Mouse (Mus musculus) adrenal gland, adult (tissue): ENCODE data around the gene Gm26602.
A peak's percentile ranks its signal among the peaks of the same experiment; 100 is the strongest.

Source experiments
- DNase-seq, 2 experiments: peaks; one replicate each; pipeline ENCODE4 v3.0.0; 2022 to 2023; ENCODE audit warnings: low spot score in 1 of 2; ENCODE audit not compliant: inconsistent age in 2 of 2

The Gm26602 gene

DNA sequence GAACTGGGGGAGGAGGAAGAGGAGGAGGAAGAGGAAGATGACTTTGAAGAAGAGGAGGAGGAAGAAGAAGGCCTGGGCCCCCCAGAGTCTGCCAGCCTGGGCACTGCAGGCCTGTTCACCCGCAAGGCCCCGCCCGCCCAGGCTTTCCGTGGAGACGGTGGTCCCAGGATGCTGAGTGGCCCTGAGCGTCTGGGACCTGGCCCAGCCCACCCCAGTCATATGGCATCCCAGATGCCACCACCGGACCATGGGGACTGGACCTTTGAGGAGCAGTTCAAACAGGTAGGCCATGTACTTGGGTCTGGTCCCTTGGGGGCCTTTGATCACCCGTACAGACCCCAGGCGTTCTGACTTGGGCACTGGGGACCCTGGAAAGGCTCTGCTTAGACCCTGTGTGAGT lies 21.1 kb downstream of the Gm26602 start:
- no peak for DNase-seq

DNA sequence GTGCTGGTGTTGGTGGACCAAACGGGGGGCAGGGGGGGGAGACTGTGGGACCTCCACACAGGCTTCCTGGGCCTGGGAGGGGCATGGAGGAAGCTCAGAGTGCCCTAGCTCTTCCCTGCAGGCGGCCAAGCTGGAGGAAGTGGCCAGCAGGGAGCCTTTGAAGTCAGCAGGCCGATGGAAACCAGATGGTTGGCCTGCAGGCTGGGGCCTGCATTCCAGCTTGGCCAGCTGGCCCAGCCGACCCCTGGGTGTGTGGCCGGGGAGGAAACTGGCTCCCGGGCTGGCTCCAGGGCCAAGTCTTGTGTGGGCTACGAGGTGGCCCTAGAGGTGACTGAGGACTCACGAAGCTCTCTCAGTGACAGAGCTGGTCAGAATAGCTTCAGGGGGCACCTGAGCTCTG lies 22.1 kb downstream of the Gm26602 start:
- DNase-seq = peak in 1 of 2 experiments; percentile 59

- no peak for DNase-seq
Measured at GRCm38 (mm10) chr10:79933145-79933679, 22.6 kb downstream of the Gm26602 start.

- DNase-seq = no peak
Measured at GRCm38 (mm10) chr10:79933861-79934260, 23.2 kb downstream of the Gm26602 start.

DNA sequence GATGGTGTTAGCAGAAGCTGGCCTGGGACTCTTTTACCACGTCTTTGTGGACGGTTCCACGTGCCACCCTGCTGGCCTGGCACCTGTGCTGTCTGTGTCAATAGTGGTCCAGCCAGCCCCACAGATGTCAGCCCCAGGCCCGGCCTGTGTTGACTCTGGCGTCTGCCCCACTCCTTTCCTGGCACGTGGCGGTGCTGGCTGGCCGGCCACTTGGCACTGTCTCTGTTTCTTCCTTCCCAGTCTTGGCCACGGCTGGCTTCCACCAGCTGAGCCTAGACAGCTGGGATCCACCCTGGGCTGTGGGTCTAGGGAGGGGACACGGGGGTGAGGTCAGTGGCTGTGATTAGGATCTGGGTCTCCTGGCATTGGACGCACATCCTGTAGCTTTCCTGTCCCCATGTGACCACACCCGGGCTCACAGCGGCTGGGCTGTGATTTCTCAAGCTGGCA lies 23.6 kb downstream of the Gm26602 start:
- DNase-seq = peak; percentile 77 to 89

- no peak for DNase-seq
Measured at GRCm38 (mm10) chr10:79934794-79935569, 24.3 kb downstream of the Gm26602 start.

- peak in 1 of 2 experiments; percentile 66 for DNase-seq
Measured at GRCm38 (mm10) chr10:79936284-79936910, 25.7 kb downstream of the Gm26602 start.

DNA sequence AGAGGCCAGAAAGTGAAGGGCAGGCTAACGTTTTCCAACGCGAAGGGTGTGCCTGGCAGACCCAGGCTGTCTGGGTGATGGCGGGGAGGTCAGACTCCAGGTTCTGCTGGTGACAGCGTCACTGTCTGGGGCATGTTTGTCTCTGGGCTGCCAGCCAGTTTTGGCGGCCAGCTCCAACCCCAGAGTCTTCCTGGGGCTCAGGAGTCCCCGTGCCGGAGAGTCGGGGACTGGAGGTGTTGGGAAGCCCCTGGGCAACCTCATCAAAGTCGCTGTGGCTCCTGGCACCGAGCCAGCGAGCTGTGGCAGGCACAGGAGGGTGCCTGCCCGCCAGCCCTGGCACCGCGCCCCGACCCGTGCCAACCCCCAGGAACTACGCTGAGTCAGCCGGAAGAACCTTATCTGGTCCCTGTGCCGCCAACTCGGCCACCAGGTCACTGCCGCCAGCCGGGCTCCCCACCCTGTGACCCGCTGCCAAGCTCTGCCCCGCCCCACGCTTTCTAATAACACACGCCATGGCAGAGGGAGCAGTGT lies 26.3 kb downstream of the Gm26602 start:
- peak; percentile 91 to 97 for DNase-seq

DNA sequence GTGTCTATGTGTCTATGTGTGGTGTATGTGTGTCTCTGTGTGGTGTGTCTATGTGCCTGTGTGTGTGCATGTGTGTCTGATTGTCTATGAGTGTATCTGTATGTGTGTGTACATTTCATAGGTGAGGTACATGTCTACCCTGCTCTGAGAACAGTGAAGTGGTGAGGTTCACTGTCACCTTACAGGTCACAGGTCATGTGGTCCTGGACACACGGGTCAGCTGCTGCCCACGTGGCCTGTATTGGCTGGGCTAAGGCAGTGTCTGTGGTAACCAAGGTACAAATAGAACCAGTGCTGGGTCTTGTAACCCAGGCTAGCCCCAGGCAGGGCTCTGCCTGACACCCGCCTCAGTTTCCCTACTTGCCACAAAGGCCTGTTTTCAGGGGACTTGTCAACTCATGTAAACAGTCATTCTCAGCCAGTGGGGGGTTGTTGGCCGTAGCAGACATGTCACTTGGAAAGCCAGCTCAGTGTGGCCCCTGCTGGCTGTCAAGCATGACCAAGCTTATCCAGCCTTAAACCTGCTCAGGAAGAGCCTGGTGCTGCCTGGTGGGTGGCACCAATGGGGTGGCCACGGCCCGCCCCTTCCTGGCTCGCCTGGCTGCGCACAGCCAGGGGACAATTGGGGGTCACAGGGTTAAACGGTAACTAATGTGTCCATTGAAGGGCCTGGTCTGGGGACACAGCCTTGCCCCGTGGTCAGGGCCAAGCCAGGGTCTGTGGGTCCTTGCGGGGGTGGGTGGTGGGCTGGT lies 27.3 kb downstream of the Gm26602 start:
- peak in 1 of 2 experiments; percentile 36 for DNase-seq

- peak in 1 of 2 experiments; percentile 40 for DNase-seq
Measured at GRCm38 (mm10) chr10:79940749-79941148, 30.1 kb downstream of the Gm26602 start.

GRCm38 (mm10) chr10:79942988-79943387 lies 32.3 kb downstream of the Gm26602 start:
- no peak for DNase-seq

- DNase-seq = no peak
Measured at GRCm38 (mm10) chr10:79943471-79943901, 32.8 kb downstream of the Gm26602 start.

DNA sequence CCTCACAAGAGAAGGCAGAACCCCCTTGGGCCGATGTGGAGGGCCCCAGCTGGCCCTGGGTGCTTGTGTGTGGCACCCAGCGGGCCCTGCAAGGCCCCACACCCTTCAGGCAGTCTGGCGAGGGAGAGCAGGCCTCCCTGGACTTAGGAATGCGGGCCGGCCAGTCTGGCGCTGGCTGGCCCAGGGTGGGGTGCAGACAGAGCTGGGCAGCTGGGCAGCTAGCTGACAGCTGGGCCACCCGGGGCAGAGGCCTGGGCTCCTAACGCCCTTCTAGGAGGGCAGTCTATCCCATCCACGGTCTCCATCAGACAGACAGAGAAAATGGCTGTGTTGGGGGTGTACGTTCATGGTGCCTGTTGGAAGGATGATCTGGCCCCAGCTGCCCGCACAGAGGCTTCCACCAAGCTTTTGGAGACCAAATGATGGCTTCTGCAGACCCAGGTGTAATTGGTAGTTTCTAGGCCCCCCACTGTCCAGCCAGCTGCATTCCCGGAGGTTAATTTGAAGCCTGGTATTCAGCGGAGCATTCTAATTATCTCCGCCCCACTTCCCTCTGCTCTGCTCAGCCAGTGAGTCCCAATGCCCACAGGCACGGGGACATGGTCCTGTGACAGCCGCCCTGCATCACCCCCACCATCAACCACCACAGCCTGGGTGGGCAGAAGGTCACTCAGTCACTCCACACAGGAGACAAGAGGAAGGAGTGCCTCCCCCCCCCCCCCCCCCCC lies 35.0 kb downstream of the Gm26602 start:
- DNase-seq = no peak

DNA sequence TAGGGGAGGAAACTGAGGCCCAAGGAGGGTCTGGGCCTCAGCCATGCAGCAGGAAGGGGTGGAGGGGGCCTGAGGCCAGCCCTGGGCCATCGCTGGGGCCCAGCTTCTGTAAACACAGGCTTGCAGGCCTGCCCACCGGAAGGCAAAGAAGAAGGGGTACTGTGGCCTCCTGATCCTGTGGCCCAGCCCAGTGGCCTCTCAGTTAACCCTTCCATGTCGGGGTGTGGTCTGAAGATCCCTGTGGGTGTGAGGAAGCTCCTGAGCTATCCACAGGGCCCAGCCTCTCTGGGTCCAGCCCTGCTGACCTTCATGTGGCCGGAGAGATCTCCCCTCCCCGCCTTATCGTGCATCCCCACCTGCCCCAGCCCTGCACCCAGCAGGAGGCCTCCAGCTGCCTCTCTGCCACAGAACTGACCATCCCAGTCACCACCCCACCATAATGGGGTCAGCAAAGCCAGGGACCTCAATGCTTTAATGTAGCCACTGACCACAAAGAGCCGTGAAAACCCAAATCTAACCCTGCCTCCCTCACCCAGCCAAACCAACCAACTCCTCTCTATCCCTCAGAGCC lies 36.2 kb downstream of the Gm26602 start:
- DNase-seq = no peak

DNA sequence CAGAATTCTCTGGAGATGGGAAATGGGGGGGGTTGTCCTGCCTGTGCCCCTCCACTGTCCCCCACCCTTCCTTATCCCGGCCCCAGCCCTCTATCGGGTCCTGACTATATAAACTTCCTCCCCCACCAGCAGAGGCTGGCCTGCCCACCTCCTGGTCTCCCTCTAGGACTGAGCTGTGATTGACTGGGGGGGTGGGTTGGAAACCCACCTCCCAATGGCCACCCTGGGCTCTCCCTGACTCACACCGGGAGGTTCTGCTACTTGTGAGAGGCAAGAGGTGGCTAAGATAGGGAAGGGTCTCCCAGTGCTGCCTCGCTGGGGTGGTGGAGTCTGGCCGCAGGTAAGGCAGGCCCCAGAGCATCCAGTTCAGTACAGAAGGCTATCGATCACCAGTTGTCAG lies 36.8 kb downstream of the Gm26602 start:
- DNase-seq = no peak

DNA sequence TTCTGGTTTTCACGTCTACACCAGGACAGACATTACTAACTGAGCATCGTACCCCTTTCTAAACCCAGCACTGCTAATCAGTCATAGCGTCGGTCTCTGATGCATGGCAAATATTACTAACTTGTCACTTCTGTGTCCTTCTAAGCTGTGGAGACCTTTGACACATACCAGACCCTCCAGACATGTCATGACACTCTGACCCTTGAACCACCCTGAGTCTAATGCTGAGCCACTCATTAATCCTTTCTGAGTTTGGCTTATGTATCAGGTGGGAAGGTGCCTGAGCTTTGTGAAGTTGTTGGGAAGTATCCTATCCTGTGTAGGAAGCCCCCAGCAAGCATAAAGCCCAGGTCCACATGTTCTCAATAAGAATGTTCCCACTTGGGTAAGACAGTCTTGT lies 39.2 kb downstream of the Gm26602 start:
- DNase-seq = no peak

DNA sequence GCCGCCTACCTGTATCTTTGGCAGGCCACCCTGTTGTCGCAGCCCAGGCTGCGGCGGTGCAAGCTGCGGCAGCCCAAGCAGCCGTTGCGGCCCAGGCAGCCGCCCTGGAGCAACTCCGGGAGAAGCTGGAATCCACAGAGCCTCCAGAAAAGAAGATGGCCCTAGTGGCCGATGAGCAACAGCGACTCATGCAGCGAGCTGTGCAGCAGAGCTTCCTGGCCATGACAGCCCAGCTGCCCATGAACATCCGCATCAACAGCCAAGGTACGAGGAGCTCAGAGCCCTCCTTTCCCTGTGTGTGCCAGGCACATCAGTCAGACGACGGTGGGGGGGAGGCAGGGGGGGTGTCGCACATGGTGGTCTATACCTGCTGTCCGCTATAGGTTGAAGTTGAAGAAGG lies 40.0 kb downstream of the Gm26602 start:
- no peak for DNase-seq

DNA sequence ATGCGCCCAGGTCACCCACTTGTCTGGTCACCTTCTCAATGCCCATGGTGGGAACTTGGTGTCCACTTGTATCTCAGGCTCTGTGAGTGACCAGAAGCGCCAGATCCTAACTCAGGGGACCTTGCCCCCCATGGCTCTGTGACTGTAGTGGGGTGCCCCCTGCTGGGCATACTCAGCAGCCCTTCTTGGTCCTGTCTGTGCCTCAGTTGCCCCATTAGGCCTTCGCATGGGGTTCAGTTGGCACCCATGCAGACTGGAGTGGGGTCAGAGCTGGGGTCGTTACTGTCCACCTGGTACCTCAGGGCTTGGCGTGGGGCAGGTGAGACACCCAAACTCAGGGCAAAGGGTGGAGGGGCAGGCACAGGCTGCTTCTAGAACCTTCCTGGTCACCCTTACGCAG lies 43.3 kb downstream of the Gm26602 start:
- peak in 1 of 2 experiments; percentile 73 for DNase-seq

DNA sequence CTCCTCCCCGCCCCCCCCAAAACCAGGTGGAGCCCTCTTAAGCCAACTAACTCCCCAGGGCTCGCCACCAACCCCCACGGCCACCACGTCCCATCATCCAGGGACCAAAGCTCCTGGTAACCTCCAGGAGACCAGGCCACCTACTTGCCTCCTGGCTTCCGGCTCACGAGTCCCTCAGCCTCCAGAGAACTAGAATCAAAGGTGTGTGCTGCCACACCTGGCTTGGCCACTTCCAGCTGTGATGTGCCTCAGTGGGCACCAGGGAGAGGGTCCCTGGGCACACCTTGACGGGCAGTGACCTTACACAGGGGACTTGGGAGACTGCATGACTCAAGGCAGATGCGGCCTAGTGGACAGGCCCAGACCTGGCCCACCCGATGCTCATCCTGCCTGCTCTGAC lies 45.0 kb downstream of the Gm26602 start:
- no peak for DNase-seq

DNA sequence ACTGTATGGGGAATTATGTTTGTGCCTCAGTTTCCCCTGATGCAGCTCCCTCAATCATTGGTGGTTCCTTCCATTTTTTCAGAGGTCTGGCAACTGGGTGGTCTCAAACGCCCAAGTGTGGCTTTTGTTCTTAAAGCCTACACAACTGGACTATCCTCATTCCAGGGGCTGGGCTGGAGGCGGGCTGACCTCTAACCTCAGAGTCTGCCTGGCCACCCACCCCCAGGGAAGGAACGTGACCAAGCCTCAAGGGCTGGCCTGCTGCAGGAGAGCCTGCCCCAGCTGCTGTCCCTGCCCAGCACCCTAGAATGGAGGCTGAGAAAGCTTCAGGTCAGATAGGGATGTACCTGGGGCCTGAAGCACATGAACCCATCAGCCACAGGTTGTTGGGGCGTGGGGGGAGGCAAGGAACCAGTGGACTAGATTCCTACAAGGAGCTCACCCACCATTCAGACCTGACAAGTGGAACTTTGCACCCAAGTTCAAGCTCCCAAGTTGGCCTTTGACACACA lies 46.0 kb downstream of the Gm26602 start:
- DNase-seq = no peak
